Mouse (Mus musculus) WW6 (cell line): ENCODE results near the gene Ssb.

Experiments
- DNase-seq: peaks from one replicate; pipeline ENCODE4 v3.0.0-alpha.2; 2013; ENCODE audit warnings: low read depth, low spot score

Gene Ssb

DNA sequence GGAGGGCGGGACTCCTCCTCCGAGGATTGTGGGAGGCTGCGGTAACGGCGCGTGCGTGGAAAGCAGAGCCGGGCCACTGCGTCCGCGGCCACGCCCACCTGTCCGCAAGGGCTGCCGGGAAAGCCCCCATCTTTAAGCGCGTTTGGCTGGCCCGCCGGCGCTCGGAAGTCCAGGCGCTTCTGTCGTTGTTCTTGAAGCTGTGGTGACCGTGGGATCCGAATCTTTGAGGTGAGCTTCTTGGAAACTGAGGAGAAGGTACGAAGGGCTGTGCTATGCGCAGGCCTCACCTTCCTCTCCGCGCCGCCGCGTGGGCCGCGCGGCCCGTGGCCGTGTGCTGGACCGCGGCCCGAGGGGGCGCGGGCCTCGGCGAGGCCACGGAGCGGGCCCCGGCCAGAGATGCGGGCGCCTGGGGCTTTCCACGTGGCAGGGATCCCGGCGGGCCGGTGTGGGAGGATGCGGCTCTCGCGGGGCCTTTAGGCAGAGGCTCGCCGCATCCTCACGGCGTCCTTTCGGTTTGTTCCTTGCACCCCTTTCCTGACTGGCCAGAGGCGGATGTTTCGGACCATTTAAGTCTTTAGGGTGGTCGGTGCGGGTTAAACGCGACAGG lies at the start of gene Ssb:
Ssb (plus strand) TSS at position 78 of the 607 bp plus-strand sequence.
- DNase-seq = peak; percentile 76

DNA sequence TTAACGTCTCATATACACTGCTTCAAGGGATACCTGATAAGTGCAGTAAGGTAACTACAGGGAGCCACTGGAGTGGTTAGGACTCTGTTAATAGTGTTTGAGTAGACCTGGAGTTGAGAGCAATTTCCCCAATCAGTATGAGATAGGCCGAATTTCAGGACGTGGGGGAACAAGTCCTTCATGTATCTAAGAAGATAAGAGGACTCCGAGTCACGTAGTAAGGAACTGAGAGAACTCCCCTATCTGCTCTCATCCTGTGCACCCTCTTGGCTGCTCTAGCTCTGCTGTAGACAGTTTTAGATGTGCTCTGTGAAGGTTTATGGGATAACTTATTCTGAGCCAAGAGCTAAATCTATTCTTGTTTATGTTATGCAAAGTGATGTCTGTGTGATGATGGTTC lies 44.8 kb upstream of the Ssb start:
- no peak for DNase-seq

GRCm38 (mm10) chr2:69818350-69819085 lies 42.8 kb upstream of the Ssb start:
- DNase-seq = no peak

DNA sequence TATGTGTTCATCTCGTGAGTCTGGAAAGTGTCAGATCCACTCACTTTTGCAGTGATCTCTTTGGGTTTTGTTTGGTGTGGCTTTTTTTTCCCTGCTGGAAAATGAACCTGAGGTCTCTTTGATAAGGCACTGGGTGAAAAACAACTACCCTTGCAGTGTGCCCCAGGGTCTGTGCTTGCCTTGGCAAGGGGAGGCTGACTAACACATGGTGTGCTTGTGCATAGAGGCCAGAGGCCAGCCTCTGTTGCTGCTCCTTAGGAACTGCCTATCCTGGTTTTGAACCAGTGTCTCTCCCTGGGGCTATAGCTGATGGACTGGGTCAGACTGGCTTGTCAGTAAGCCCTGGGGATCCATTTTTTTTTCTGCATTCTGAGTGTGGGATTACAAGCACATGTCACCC lies 41.2 kb upstream of the Ssb start:
- no peak for DNase-seq

- no peak for DNase-seq
Observed at GRCm38 (mm10) chr2:69821711-69822110, 39.7 kb upstream of the Ssb start, which contains the start of gene Klhl23. Klhl23 (plus strand) TSS chr2:69821944.

- peak; percentile 22 for DNase-seq
Observed at GRCm38 (mm10) chr2:69822361-69823128, 38.8 kb upstream of the Ssb start.

GRCm38 (mm10) chr2:69823129-69823677 lies 38.2 kb upstream of the Ssb start:
- DNase-seq = peak; percentile 22

GRCm38 (mm10) chr2:69825898-69826297 lies 35.5 kb upstream of the Ssb start:
- DNase-seq = no peak

DNA sequence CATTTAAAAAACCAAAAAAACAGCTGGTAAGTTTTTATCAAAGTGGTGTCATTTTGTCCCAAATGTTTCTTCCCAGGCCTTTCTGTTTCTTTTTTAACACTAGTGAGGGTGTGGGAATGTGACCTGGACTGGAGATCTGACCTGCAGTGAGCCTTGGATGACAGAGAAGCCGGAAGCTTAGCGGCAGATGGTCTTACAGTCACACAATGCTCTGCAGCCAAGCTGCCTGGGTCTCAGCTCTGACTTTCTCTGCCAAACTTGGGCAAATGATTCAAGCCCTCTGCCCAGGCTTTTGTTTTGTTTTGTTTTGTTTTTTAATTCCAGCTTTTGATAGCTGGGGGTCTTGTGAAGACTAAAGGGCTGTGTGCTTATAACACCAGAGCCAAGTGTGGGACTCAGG lies 35.0 kb upstream of the Ssb start:
- DNase-seq = no peak

DNA sequence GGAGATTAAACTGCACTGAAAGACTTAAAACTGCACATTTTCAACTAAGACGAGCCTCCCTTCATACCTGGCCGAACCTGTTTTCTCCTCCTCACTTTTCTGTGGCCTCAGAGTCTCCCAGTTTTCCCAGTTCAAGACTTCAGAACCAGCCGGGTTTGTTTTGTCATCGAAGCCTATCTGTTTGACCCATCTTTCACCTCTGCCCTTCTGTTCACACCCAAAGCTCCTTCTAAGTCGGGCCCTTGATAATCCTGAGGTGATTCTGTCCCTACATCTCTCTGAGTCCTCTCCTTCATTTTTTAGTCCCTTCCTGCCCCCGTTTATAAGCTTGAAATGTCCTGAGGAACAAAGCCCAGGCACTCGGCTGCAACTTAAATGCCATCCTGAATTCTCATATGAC lies 33.3 kb upstream of the Ssb start:
- DNase-seq = no peak

- no peak for DNase-seq
Observed at GRCm38 (mm10) chr2:69829680-69830079, 31.7 kb upstream of the Ssb start.

DNA sequence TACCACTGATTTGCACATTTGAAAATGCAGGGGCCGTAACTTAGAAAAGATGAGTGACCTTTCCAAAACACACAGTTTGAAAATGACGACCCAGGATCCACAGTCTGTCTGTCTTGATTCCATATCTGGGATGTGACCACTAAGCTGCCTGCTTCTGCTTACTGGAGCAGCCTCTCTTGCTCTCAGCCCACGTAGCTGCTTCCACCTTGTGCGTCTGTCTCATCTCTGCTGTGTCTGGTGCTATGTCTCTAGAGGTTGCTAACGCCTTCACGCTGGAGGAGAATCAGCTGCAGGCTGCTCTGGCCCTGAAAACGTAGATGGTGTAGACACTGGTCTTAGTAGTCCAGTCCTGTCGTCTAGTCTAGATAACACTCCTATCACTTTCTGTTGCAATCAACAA lies 31.2 kb upstream of the Ssb start:
- no peak for DNase-seq

DNA sequence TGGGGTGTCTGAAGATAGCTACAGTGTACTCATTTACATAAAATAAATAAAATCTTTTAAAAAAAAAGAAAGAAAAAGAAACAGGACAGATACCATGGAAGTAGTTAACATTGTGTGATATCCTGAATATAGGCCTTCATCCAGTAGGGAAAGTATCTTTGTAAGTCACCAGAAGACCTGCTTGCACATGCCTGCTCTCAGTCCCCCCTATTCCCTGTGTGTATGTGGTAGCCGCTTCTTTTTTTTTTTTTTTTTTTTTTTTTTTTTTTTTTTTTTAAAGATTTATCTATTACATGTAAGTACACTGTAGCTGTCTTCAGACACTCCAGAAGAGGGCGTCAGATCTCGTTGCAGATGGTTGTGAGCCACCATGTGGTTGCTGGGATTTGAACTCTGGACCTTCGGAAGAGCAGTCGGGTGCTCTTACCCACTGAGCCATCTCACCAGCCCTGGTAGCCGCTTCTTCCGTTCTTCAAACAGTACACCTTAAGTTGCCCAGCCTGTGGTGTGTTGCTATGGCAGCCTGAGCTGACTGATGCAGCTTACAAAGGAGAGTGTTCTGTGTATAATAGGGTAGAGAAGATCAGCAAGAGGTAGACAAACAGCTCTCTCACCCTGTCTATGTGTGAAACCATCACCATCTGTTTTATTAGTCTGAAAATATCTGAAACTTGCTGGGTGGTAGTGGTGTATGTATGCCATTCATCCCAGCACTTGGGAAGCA lies 24.0 kb upstream of the Ssb start:
- DNase-seq = no peak

GRCm38 (mm10) chr2:69837996-69838395 lies 23.4 kb upstream of the Ssb start:
- DNase-seq = no peak

DNA sequence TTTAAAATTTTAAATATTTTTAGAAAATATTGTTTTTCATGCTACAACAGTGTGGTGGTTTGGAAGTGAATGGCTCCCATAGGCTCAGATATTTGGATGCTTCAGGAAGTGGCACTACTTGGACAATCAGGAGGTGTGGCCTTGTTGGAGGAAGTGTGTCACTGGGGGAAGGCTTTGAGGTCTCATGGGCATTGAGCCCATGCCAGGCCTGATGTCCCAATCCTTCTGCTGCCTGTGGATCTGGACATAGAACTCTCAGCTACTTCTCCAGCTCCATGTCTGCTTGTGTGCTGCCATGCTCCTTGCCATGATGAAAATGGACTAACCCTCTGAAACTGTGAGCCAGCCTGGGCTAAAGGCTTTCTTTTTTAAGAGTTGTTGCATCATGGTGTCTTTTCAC lies 22.7 kb upstream of the Ssb start:
- no peak for DNase-seq

DNA sequence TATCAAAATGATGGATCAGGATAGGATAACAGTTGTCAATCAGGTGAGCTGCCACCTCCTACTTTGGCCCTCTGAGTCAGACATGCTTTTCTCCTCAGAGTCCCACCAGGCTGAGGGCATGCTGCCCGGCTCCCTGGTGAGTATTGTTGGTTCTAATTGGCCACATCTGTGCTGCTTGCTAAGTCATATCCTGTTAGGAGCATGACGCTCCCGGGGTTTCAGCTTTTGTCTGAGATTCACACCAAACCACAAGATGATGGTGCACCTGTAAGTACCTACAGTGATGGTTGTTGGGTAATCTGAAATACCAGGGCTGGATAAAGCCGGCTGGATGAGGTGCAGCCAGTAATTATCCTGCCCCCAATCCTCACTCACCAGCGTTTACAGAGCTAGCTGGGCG lies 21.1 kb upstream of the Ssb start:
- DNase-seq = no peak

GRCm38 (mm10) chr2:69849215-69849614 lies 12.1 kb upstream of the Ssb start:
- no peak for DNase-seq

DNA sequence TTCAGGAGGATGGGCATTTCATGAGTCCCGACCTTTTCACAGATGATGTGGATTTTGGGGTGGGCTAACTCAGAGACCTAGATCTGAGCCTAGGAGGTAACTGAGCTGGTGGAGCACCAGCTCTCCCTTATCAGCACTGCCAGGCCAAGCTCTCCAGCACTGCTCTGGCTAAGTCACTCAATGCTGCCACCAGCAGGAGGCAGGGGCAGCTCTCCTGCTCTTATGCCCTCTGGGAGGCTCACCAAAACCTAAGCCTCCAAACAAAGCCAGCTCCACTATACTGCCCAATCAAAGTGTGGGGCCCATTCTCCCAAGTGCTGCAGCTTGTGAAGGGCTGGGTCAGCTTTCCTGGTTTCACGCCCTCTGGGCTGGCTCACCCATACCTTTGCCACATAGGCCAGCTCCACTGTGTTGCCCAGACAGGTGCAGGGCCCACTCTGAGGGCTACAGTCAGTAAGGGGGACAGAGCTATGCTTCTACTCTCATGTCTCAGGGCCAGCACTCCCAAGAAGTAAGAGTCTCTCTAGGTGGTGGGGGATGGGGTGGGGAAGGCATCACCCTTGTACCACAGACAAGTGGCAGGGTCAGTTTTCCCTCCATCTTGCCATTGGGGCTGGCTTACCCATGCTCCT lies 9.8 kb upstream of the Ssb start:
- no peak for DNase-seq

DNA sequence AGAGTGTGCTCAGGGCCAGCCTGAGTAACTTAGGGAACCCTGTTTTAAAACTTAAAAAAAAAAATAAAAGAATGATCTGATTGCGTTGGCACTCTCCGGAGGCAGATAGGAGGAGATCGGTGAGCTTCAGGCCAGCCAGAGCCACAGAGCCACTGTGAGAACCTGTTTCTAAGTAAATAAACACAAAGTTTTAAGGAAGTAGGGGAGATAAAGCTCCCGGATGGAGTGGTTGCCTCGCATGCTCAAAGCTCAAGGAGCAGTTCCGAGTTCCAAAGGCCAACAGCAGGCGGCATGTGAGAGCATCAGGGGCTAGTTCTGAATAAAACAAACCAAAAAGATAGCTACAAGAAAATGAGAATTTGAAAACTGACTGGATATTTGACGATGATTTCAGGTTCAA lies 5.0 kb upstream of the Ssb start:
- no peak for DNase-seq

- no peak for DNase-seq
Observed at GRCm38 (mm10) chr2:69857882-69858281, 3.5 kb upstream of the Ssb start.

DNA sequence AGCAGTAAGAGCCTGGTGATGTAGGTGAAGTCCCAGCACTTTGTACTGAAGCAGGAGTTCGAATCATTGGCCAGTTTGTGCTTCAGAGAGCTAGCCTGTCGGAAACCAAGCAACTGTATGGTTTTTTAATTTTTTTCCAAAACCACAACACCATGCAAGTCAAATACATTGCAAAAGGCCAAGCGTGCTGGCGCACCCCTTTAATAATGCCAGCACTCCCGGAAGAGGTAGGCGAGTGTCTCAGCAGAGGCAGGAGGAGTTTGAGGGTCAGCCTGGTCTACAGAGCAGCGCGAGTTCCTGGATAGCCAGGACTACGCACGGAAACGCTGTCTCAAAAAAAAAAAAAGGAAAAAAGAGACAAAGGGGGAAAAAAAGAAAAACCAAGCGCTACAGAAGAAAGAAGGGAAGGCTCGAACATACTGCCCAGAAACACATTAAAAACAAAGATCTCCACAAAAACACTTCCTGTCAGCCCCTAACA lies 350 bp upstream of the Ssb start:
- DNase-seq = no peak
